Mouse (Mus musculus) adrenal gland, postnatal 0 days (tissue): ENCODE measurements around the gene Sntg2. TPM values are rescaled to one million over a fixed set of nuclear protein-coding genes. Genes with fewer than 3 reads are reported as not detected.

Experiments used
- polyA plus RNA-seq: library from polyadenylated mRNA; unstranded; fragments of >200 nt; fragmentation: Nextera tagmentation; extraction: Ambion mirVana; gene quantifications from 2 replicates; pipeline ENCODE4 v1.2.1, GENCODE M21; 2015

Sntg2 gene
- polyA plus RNA-seq, result 1.7 and 1.8 TPM in 2 replicates

GRCm38 (mm10) chr12:30372933-30373501, at the start of gene Sntg2:
Gene Sntg2 (minus strand): TSS chr12:30373375.

GRCm38 (mm10) chr12:30132524-30132923, 240.7 kb downstream of the Sntg2 start, which contains the start of gene Tpo:
Gene Tpo (minus strand): TSS chr12:30132624.

Other genes with a start within 250 kb of the Sntg2 start
- not detected in 2 replicates for gene Tpo, start 240.8 kb downstream of the Sntg2 start, polyA plus RNA-seq
- 19.6 and 21.3 TPM in 2 replicates for gene Tmem18, start 211.1 kb upstream of the Sntg2 start, polyA plus RNA-seq